ENCODE assay signal across 8 mouse cellular contexts in genomic region chr3:28165598-28165997, GRCm38 (mm10).
DNase-seq lines count a peak whose midpoint lies in the region; ATAC-seq and TF ChIP-seq lines count a peak whose summit lies in the region.

No protein-coding gene starts in this region.

- H3K4me2 ChIP-seq in forebrain, embryonic 13.5 days = no peak overlapping the region
- H3K4me2 ChIP-seq in hindbrain, embryonic 16.5 days (ENCODE audit: low read length) = no peak overlapping the region

- H3K9ac ChIP-seq in forebrain, embryonic 13.5 days = no peak overlapping the region
- no peak overlapping the region for H3K9ac ChIP-seq in hindbrain, embryonic 16.5 days (ENCODE audit: low read depth, low read length)

- H3K4me1 ChIP-seq in spleen, adult 2 months (ENCODE audit: control insufficient read depth, insufficient read depth, insufficient read length) = no peaks in the 10 kb centered on the region
- no peaks in the 10 kb centered on the region for H3K4me1 ChIP-seq in forebrain, embryonic 13.5 days
- H3K4me1 ChIP-seq in hindbrain, embryonic 16.5 days (ENCODE audit: control insufficient read depth, insufficient read depth, low read depth, low read length) = no peaks in the 10 kb centered on the region

- no peaks in the 10 kb centered on the region for H3K27me3 ChIP-seq in spleen, adult 2 months (ENCODE audit: control insufficient read depth, insufficient read depth, low read length)
- H3K27me3 ChIP-seq in forebrain, embryonic 13.5 days = no peaks in the 10 kb centered on the region
- no peaks in the 10 kb centered on the region for H3K27me3 ChIP-seq in hindbrain, embryonic 16.5 days (replicated peaks; ENCODE audit: control insufficient read depth, insufficient read depth, low read length)

- TF ChIP-seq CTCF in spleen, adult 2 months (IDR thresholded peaks at IDR 0.05; ENCODE audit: extremely low read depth, insufficient read depth, insufficient read length, insufficient replicate concordance) = peak; percentile 29; the same call in 1 of the 2 replicates

- peak; percentile 14 to 29 for DNase-seq in spleen, adult 2 months (ENCODE audit: low read depth in 1 of 2, low spot score in 2 of 2)
- DNase-seq in spleen, adult 12 weeks (ENCODE audit: low spot score) = no peak
- DNase-seq in c-Kit-positive CD71-negative TER-119-negative erythroid progenitor cells, embryonic 14.5 days (ENCODE audit: low read depth) = peak; percentile 55
- DNase-seq in layer of hippocampus, postnatal 25 days (ENCODE audit: extremely low spot score in 1 of 2, low spot score in 1 of 2) = peak; percentile 34 to 64
- DNase-seq in mesoderm, embryonic 11.5 days (ENCODE audit: low read depth, low spot score) = peak; percentile 83
- peak; percentile 54 for DNase-seq in skeletal muscle tissue, adult 2 months (ENCODE audit: low read depth, low spot score)

- H3K36me3 ChIP-seq in spleen, adult 2 months (ENCODE audit: control insufficient read depth, insufficient read depth, low read length) = no peaks in the 10 kb centered on the region
- no peaks in the 10 kb centered on the region for H3K36me3 ChIP-seq in forebrain, embryonic 13.5 days (ENCODE audit: poor library complexity, severe bottlenecking)
- H3K36me3 ChIP-seq in hindbrain, embryonic 16.5 days (ENCODE audit: control insufficient read depth, insufficient read depth, low read length) = no peaks in the 10 kb centered on the region

- ATAC-seq in forebrain, embryonic 13.5 days = peak; percentile 76
- ATAC-seq in hindbrain, embryonic 16.5 days = peak; percentile 73

- H3K4me3 ChIP-seq in spleen, adult 2 months (ENCODE audit: extremely low read depth, insufficient read depth, insufficient read length) = no peak overlapping the region
- H3K4me3 ChIP-seq in forebrain, embryonic 13.5 days = no peak overlapping the region
- H3K4me3 ChIP-seq in hindbrain, embryonic 16.5 days (ENCODE audit: low read length) = no peak overlapping the region

- H3K9me3 ChIP-seq in forebrain, embryonic 13.5 days (replicated peaks) = no peaks in the 10 kb centered on the region
- H3K9me3 ChIP-seq in hindbrain, embryonic 16.5 days (ENCODE audit: control insufficient read depth, low read length) = no peaks in the 10 kb centered on the region

- no peak overlapping the region for H3K27ac ChIP-seq in spleen, adult 2 months (ENCODE audit: insufficient read depth, low read length)
- H3K27ac ChIP-seq in forebrain, embryonic 13.5 days = no peak overlapping the region
- no peak overlapping the region for H3K27ac ChIP-seq in hindbrain, embryonic 16.5 days (ENCODE audit: low read depth, low read length)

- 3% methylated on average over 1 of the region's 1 CpGs for WGBS in spleen, adult 2 months
- WGBS in forebrain, embryonic 13.5 days = 0% methylated on average over 1 of the region's 1 CpGs
- WGBS in hindbrain, embryonic 16.5 days = 0% methylated on average over 1 of the region's 1 CpGs

- TF ChIP-seq POLR2A in spleen, adult 2 months (IDR thresholded peaks at IDR 0.05; ENCODE audit: low read depth, low read length) = no peak
